Mouse (Mus musculus): ENCODE results near the gene Smok3c.

DNA sequence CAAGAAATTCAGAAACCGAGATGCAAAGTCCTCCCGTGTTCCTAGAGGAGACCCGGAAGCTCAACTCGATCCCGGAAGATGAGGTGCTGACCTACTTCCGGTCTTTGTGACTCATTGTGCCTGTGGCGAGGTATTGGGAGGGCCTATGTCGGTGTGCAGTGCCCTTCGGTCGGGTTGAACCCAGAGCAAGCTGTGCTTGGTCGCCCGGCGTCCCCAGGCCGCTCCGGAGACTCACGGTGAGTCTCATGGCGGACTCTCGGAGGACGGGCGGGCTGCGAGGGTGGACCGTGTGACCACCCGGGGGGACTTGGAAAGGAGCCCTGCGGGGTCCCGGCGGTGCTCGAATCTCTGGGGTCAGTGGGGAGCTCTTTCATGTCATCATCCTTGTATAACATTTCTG, 32.0 kb downstream of the Smok3c start, which contains the start of gene Zkscan1:
- no peak for TF ChIP-seq EP300 (optimal IDR thresholded peaks at IDR 0.05)
- TF ChIP-seq CTCF (IDR thresholded peaks at IDR 0.05; ENCODE audit: low read depth), result 0 out of 2 replicates have a peak, but pooled peaks have one; percentile 0

Data from stomach, postnatal 0 days (tissue).